Mouse (Mus musculus) urinary bladder, postnatal 36 days (tissue): ENCODE data around the gene Tor3a.

Experiments used
- DNase-seq, 2 experiments: peaks; one replicate each; pipeline ENCODE4 v3.0.0; 2022; ENCODE audit warnings: low spot score in 2 of 2, mixed read lengths in 1 of 2

Gene Tor3a

GRCm38 (mm10) chr1:156635148-156635547 lies 39.0 kb downstream of the Tor3a start:
- no peak for DNase-seq

GRCm38 (mm10) chr1:156633095-156633494 lies 41.1 kb downstream of the Tor3a start:
- no peak for DNase-seq

- DNase-seq: no peak
Measured at GRCm38 (mm10) chr1:156630965-156631364, 43.2 kb downstream of the Tor3a start.

GRCm38 (mm10) chr1:156629984-156630383 lies 44.2 kb downstream of the Tor3a start:
- DNase-seq: no peak

- no peak for DNase-seq
Measured at GRCm38 (mm10) chr1:156626729-156627128, 47.4 kb downstream of the Tor3a start.

- no peak for DNase-seq
Measured at GRCm38 (mm10) chr1:156624231-156624630, 49.9 kb downstream of the Tor3a start.

DNA sequence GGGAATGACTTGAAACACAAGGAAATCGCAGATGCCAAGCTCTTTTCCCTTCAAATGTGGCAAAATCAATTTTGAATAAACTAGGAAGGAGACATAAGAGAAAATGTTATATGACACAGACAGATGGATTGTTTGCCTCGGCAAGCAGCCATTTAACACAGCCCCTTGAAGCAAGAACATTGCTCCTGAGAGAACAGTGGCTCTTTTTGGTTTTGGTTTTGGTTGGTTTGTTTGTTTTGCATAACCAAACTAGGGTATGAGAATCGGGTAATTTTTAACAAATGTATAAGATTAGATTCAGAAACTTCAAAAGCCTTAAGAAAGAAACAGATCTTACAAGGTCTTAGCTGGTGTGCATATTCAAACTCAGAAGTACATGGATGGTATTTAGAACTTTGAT lies 53.2 kb downstream of the Tor3a start:
- no peak for DNase-seq

DNA sequence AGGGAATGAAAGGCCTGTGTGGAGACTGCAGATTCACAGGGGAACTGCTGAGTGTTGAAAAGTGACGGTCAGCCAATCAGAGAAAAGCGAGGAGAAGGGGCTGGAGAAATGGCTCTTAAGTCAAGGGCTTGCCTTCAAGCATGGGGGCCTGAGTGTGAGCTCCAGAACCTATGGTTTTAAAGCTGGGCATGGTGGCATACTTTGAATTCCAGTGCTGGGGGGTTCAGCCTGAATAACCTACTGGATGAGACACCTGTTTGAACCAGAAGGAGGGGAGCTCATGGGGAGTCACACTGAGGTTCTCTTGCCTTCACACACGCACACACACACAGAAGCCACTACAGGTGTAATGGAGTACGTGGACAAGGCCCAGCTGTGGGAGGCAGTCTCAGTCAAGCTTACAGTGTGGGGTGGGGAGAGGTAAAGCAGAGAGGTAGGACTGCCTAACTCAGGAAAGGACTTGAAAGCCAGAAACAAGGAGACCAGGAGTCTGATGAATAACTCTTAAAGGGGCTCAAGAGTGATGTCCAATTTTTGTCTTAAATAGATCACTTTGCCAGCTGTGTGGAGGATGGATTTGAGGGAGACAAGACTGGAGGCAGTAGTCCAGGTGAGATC lies 53.8 kb downstream of the Tor3a start:
- DNase-seq: no peak

- no peak for DNase-seq
Measured at GRCm38 (mm10) chr1:156617811-156618210, 56.3 kb downstream of the Tor3a start.

DNA sequence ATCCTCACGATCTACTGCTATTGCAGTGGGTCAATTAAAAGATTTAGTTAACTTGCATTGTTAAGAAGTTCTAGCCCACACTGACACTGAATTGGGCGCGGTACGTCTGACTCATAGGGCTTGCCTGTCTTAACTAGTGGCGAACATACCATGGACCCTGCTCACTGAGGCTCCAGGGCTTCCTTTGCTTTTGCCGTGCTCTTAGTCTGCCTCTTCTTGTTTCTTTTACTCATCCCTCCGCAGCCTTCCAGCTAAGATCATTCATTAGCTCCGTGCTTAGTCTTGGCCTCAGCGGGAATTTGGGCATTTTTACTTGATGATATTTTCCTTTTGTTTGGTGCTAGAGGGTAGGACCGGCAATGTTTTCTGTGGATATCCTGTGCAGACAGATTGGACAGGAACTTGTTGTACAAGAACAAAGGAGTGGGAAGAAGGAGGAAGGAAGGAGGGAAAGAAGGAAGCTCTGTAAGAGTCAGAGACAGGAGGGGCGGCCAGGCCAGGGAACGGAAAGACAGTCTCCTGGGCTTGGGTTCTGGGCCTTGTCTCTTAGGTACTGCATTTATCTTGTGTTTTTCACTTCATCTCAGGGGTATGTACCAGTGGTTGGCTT lies 57.1 kb downstream of the Tor3a start:
- peak in 1 of 2 experiments; percentile 26 for DNase-seq

DNA sequence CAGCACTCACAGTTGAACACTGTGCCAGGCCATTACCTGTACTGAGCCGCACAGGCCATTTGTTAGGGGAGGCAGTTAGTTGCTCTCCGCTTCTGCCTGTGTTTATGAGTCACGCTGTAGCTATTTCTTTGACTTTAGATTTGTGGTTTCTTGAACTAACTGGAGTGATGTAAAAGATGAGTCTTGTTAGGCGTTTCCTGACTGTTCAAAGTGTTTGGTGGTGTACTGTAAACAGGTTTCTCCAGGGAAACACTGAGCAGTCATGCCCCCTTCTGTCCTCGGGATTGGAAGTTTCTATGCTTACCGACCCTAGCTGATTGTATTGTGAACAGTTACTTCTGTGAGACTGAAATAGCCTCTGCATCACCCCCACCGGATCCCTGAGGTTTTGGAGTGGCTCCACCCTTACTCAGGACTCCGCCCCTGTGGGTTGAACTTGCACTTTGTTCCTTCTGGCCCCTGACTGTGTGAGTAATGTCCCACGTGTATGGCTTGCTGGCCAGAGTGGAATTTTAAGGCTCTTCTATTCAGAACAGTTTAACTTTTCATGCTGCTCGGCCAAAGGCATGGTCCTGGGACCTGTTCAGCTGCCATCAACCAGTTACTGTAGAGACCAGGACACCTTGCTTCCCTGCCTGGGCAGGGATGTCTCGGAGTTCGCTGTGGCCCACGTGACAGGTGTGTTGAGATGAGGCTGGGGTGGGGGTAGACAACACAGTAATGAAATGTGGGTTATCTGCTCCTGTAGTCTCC lies 58.6 kb downstream of the Tor3a start:
- peak; percentile 80 to 82 for DNase-seq

DNA sequence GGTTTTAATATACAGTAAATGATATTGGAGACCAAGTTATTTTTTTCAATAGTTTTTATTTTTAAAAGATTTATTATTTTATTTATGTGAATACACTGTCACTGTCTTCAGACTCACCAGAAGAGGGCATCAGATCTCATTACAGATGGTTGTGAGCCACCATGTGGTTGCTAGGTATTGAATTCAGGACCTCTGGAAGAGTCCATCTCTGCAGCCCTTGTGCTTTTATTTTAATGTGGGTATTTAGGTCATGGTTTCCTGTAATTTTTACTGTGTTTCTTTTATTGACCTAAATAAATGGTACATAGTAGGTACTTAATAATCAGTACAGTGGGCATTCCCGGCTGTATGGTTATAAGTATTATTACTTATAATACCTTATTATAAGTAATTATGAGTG lies 59.4 kb downstream of the Tor3a start:
- no peak for DNase-seq

GRCm38 (mm10) chr1:156613855-156614530 lies 60.2 kb downstream of the Tor3a start:
- DNase-seq: no peak

- DNase-seq: no peak
Measured at GRCm38 (mm10) chr1:156610257-156610656, 63.9 kb downstream of the Tor3a start.

GRCm38 (mm10) chr1:156608496-156608895 lies 65.7 kb downstream of the Tor3a start:
- no peak for DNase-seq

DNA sequence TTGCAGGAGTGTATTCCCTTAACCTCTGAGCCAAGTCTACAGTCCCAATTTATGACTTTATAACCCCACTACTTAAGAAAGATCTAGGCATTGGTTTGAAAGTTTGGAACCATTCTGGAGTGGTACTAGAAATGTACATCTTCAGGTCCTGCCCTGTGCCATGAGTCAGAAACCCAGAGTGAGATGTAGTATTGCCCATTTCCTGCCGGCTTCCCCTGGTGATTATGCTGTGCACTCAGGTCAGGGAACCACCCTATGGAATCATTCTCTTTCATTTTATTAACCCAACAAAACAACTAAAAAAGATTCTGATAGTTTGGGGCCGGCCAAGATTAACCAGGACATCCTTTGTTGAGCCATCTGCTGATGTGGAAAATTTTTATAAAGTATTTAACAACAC lies 68.2 kb downstream of the Tor3a start:
- no peak for DNase-seq

DNA sequence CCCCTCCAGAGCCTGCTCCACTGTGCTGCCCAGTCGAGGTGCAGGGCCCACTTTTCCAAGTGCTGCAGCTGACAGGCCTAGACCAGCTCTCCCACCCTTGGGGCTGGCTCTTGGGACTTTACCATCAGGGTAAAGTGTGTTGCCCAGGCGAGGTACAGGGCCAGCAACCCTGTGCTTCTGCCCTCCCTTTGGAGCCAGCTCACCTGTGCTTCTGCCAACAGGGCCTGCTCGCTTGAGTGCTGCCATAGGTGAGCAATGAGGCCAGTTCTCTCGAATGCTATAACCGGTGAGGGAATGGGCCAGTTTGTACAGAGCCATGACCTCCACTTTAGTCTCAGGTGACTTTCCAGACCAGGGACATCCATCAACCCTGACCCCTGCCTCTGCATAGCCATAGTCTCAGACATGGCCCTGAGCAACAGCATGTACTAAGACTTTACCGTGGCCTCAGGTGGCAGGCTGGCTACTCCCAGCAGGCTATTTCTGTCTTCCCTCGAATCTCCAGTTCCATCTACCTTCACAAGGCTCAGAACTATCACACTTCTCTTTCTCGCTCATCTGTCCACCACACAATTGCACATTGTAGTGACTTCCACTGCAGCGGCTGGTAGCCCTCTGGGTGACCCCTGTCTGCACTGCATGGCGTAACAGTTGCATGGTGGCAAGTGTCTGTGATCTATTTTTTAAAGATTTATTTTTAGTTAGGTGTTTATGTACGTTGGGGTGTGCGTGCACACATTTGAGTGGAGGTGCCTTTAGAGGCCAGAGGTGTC lies 68.9 kb downstream of the Tor3a start:
- DNase-seq: no peak
